Mouse (Mus musculus) MEL (cell line): ENCODE measurements at regions not wholly inside any gene's neighbourhood (a gene's known extent, or its start where the extent isn't known, plus 50 kb on each side); places are given as distances from the start of the nearest gene placed in this dataset.

ENCODE experiments used
- DNase-seq: peaks from one replicate; pipeline ENCODE4 v3.0.0; 2011; ENCODE audit warnings: low read depth, low spot score
- H3K27ac ChIP-seq: 2 replicates; pipeline ENCODE4 v1.5.1; 2012; ENCODE audit warnings: low read depth, mild to moderate bottlenecking, control low read depth, low read length, moderate library complexity; ENCODE audit not compliant: control insufficient read depth
- H3K27me3 ChIP-seq, 2 experiments: fragments of 150-350 bp in 1 of 2; sonication (generic) in 1 of 2; 2 replicates each; pipeline ENCODE4 v1.6.1; 2012; ENCODE audit warnings: low read length in 2 of 2, mild to moderate bottlenecking in 2 of 2, improper control_type of control experiment in 1 of 2, moderate library complexity in 1 of 2; ENCODE audit not compliant: insufficient read depth in 2 of 2, control insufficient read depth in 1 of 2
- H3K36me3 ChIP-seq, 2 experiments: 2 replicates each; pipeline ENCODE4 v1.6.1; 2012 to 2014; ENCODE audit warnings: low read length in 2 of 2, improper control_type of control experiment in 1 of 2, inconsistent platforms in 1 of 2, mild to moderate bottlenecking in 1 of 2; ENCODE audit not compliant: insufficient read depth in 2 of 2, control insufficient read depth in 1 of 2
- H3K4me1 ChIP-seq, 2 experiments: fragments of 150-350 bp in 1 of 2; sonication (generic) in 1 of 2; 2 replicates each; pipeline ENCODE4 v1.6.1; 2012; ENCODE audit warnings: low read length in 2 of 2, improper control_type of control experiment in 1 of 2, mild to moderate bottlenecking in 1 of 2; ENCODE audit not compliant: insufficient read depth in 2 of 2, control insufficient read depth in 1 of 2
- H3K4me3 ChIP-seq, 2 experiments: fragments of 150-350 bp in 1 of 2; sonication (generic) in 1 of 2; 2 replicates each; pipeline ENCODE4 v1.5.1; 2012; ENCODE audit warnings: low read depth in 2 of 2, low read length in 2 of 2, mild to moderate bottlenecking in 2 of 2, moderate library complexity in 2 of 2, control low read depth in 1 of 2, improper control_type of control experiment in 1 of 2; ENCODE audit not compliant: control insufficient read depth in 1 of 2, insufficient read depth in 1 of 2
- H3K79me2 ChIP-seq: 2 replicates; pipeline ENCODE4 v1.6.1; 2012; ENCODE audit warnings: mild to moderate bottlenecking, low read length, moderate library complexity; ENCODE audit not compliant: control insufficient read depth, poor library complexity, insufficient read depth
- H3K9ac ChIP-seq: 2 replicates; pipeline ENCODE4 v1.6.1; 2012; ENCODE audit warnings: low read depth, mild to moderate bottlenecking, control low read depth, low read length, moderate library complexity; ENCODE audit not compliant: control insufficient read depth, poor library complexity, severe bottlenecking
- H3K9me3 ChIP-seq: fragments of 150-350 bp; sonication (generic); replicated peaks from 2 replicates; pipeline ENCODE4 v1.6.1; 2012; ENCODE audit warnings: mild to moderate bottlenecking, low read length, improper control_type of control experiment, moderate library complexity; ENCODE audit not compliant: insufficient read depth
- CTCF ChIP-seq, 3 experiments: IDR thresholded peaks in 2 of 3; conservative IDR thresholded peaks in 1 of 3; 2 replicates each; pipeline ENCODE4 v1.5.1; 2011 to 2012; ENCODE audit warnings: low read length in 3 of 3, low read depth in 2 of 3, mild to moderate bottlenecking in 2 of 3, improper control_type of control experiment in 1 of 3, inconsistent platforms in 1 of 3, mixed read lengths in 1 of 3, moderate library complexity in 1 of 3; ENCODE audit not compliant: control insufficient read depth in 1 of 3, insufficient read depth in 1 of 3, poor library complexity in 1 of 3, severe bottlenecking in 1 of 3
- E2F4 ChIP-seq: IDR thresholded peaks from 2 replicates; pipeline ENCODE4 v1.6.1; 2011; ENCODE audit warnings: low read depth, low read length, improper control_type of control experiment, borderline replicate concordance
- HCFC1 ChIP-seq: IDR thresholded peaks from 2 replicates; pipeline ENCODE4 v1.6.1; 2012; ENCODE audit warnings: low read depth, mild to moderate bottlenecking, inconsistent platforms, low read length, improper control_type of control experiment, moderate library complexity
- JUND ChIP-seq: IDR thresholded peaks from 2 replicates; pipeline ENCODE4 v1.6.1; 2011; ENCODE audit warnings: low read depth, mild to moderate bottlenecking, improper control_type of control experiment, low read length
- MEF2A ChIP-seq: IDR thresholded peaks from 2 replicates; pipeline ENCODE4 v1.6.1; 2014; ENCODE audit warnings: low read depth, mild to moderate bottlenecking, inconsistent platforms, low read length, improper control_type of control experiment; ENCODE audit not compliant: poor library complexity, insufficient replicate concordance, severe bottlenecking; ENCODE audit errors: extremely low read depth
- MYB ChIP-seq: IDR thresholded peaks from 2 replicates; pipeline ENCODE4 v1.6.1; 2011; ENCODE audit warnings: mild to moderate bottlenecking, low read depth, low read length, improper control_type of control experiment
- NRF1 ChIP-seq: IDR thresholded peaks from 2 replicates; pipeline ENCODE4 v1.6.1; 2014; ENCODE audit warnings: low read depth, mild to moderate bottlenecking, inconsistent platforms, low read length, improper control_type of control experiment, moderate library complexity; ENCODE audit not compliant: poor library complexity, insufficient read depth, severe bottlenecking
- POLR2A ChIP-seq, 2 experiments: IDR thresholded peaks; 2 replicates each; pipeline ENCODE4 v1.6.1; 2011 to 2012; ENCODE audit warnings: low read length in 2 of 2, mild to moderate bottlenecking in 2 of 2, control low read depth in 1 of 2, improper control_type of control experiment in 1 of 2, low read depth in 1 of 2, moderate library complexity in 1 of 2; ENCODE audit not compliant: control insufficient read depth in 1 of 2, insufficient read depth in 1 of 2, poor library complexity in 1 of 2
- POLR2AphosphoS5 ChIP-seq: IDR thresholded peaks from 2 replicates; pipeline ENCODE4 v1.6.1; 2012; ENCODE audit warnings: low read depth, borderline replicate concordance, mild to moderate bottlenecking, inconsistent platforms, low read length, moderate library complexity, mixed read lengths
- RCOR1 ChIP-seq: IDR thresholded peaks from 2 replicates; pipeline ENCODE4 v1.6.1; 2012; ENCODE audit warnings: low read depth, mild to moderate bottlenecking, inconsistent platforms, low read length, improper control_type of control experiment
- SIN3A ChIP-seq: IDR thresholded peaks from 2 replicates; pipeline ENCODE4 v1.6.1; 2012; ENCODE audit warnings: low read length, improper control_type of control experiment, inconsistent platforms
- TAL1 ChIP-seq: IDR thresholded peaks from 2 replicates; pipeline ENCODE4 v1.6.1; 2012; ENCODE audit warnings: mild to moderate bottlenecking, inconsistent platforms, low read length, moderate library complexity, mixed read lengths
- TBP ChIP-seq: IDR thresholded peaks from 2 replicates; pipeline ENCODE4 v1.8.0; 2011; ENCODE audit warnings: low read depth, low read length, improper control_type of control experiment
- TCF12 ChIP-seq: IDR thresholded peaks from 2 replicates; pipeline ENCODE4 v1.6.1; 2014; ENCODE audit warnings: low read depth, mild to moderate bottlenecking, inconsistent platforms, low read length, improper control_type of control experiment, moderate library complexity
- UBTF ChIP-seq: IDR thresholded peaks from 2 replicates; pipeline ENCODE4 v1.6.1; 2012; ENCODE audit warnings: low read depth, mild to moderate bottlenecking, inconsistent platforms, low read length, improper control_type of control experiment, moderate library complexity, borderline replicate concordance; ENCODE audit not compliant: insufficient read depth
- USF2 ChIP-seq, 2 experiments: IDR thresholded peaks; 2 replicates each; pipeline ENCODE4 v1.6.1; 2011 to 2012; ENCODE audit warnings: improper control_type of control experiment in 2 of 2, low read length in 2 of 2, borderline replicate concordance in 1 of 2, inconsistent platforms in 1 of 2, low read depth in 1 of 2, mild to moderate bottlenecking in 1 of 2; ENCODE audit not compliant: insufficient read depth in 1 of 2
- ZNF384 ChIP-seq: IDR thresholded peaks from 2 replicates; pipeline ENCODE4 v1.6.1; 2012; ENCODE audit warnings: low read depth, mild to moderate bottlenecking, inconsistent platforms, low read length, improper control_type of control experiment

GRCm38 (mm10) chr2:61497930-61498329 is 80.5 kb upstream of the Tank start:
- Histone ChIP-seq H3K4me1 (peaks cover 2 to 3% of the 10 kb centered on the region in 2 experiments; a peak in 2 of 4 replicates), H3K9me3 (no peaks in the 10 kb centered on the region), H3K4me3 (no peak overlapping the region), H3K79me2 (no peaks in the 10 kb centered on the region), H3K9ac (no peak overlapping the region), H3K27me3 (no peaks in the 10 kb centered on the region), H3K27ac (no peak overlapping the region), H3K36me3 (peaks cover 0 to 2% of the 10 kb centered on the region in 2 experiments; a peak in 1 of 4 replicates)
- DNase-seq = no peak
- TF ChIP-seq RCOR1 (no peak), MEF2A (no peak), MYB (no peak), TBP (no peak), ZNF384 (no peak), TCF12 (no peak), E2F4 (no peak), CTCF (IDR thresholded peaks at IDR 0.05 in 2 of 3, conservative IDR thresholded peaks at IDR 0.05 in 1 of 3; ENCODE audit: control insufficient read depth in 1 of 3, insufficient read depth in 1 of 3, low read depth in 2 of 3, low read length in 3 of 3, poor library complexity in 1 of 3, severe bottlenecking in 1 of 3) (no peak), JUND (no peak), UBTF (no peak), HCFC1 (no peak), NRF1 (no peak), USF2 (IDR thresholded peaks at IDR 0.05; ENCODE audit: borderline replicate concordance in 1 of 2, insufficient read depth in 1 of 2, low read depth in 1 of 2, low read length in 2 of 2) (no peak), POLR2A (IDR thresholded peaks at IDR 0.05; ENCODE audit: control insufficient read depth in 1 of 2, insufficient read depth in 1 of 2, low read depth in 1 of 2, low read length in 2 of 2, poor library complexity in 1 of 2) (no peak), SIN3A (no peak), POLR2AphosphoS5 (no peak)

DNA sequence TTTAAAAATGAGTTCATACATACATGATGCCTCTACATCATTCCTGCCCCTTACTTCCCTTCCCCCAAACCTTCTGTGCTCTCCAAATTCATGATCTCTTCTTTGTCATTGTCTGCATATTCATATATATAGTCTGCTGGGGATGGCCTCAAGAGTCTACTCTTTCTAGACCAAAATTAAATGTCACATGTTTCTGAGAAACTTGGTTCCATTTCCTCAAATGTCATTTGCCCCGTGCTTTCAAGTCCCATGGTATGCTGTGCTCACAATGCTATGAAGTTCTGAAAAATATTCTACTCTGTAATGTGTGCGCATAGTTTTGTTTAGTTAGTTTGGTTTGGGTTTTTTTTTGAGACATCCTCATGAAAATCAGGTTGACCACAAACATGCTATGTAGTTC is 81.4 kb upstream of the Tank start:
- DNase-seq = no peak
- no peak overlapping the region for H3K27ac ChIP-seq
- H3K4me1 ChIP-seq = peaks cover 2 to 7% of the 10 kb centered on the region in 2 experiments; a peak in 2 of 4 replicates
- H3K27me3 ChIP-seq = no peaks in the 10 kb centered on the region
- H3K9me3 ChIP-seq = no peaks in the 10 kb centered on the region
- peaks cover 0 to 2% of the 10 kb centered on the region in 2 experiments; a peak in 2 of 4 replicates for H3K36me3 ChIP-seq
- TF ChIP-seq TAL1 = no peak
- no peak overlapping the region for H3K9ac ChIP-seq
- no peak overlapping the region for H3K4me3 ChIP-seq
- H3K79me2 ChIP-seq = no peaks in the 10 kb centered on the region
